Mouse (Mus musculus): ENCODE measurements at regions not wholly inside any gene's neighbourhood (a gene's known extent, or its start where the extent isn't known, plus 50 kb on each side); places are given as distances from the start of the nearest gene placed in this dataset.

- Histone ChIP-seq H3K9me3 (no peaks in the 10 kb centered on the region), H3K4me3 (replicated peaks) (no peak overlapping the region), H3K36me3 (no peaks in the 10 kb centered on the region), H3K27me3 (replicated peaks) (no peaks in the 10 kb centered on the region), H3K9ac (no peak overlapping the region), H3K4me1 (replicated peaks) (no peaks in the 10 kb centered on the region), H3K4me2 (replicated peaks) (no peak overlapping the region), H3K27ac (no peak overlapping the region)
- WGBS = 30% methylated on average over 2 of the region's 2 CpGs
- ATAC-seq = no peak
Observed at GRCm38 (mm10) chr8:90192856-90193255, 155.3 kb downstream of the Tox3 start.

DNA sequence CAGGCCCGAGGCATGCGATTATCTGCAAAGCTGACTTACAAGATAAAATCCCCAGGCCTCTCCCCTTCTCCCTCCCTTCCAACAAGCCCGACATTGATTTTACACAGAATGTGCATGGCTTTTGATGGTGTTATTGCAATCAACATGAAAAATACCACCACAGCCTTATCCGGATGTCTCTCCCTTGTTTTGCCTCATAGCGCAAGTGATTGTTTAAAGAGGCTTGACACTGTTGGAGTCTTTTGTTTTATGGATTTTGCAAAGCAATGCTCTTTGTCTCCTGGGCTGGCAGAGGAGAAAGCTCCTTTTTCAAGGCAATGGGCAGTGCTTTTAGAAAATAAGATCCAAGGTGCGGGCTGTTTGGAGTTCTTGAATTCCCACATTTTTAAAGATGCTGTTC is 165.3 kb downstream of the Tox3 start:
- Histone ChIP-seq H3K36me3 (no peaks in the 10 kb centered on the region), H3K27ac (no peak overlapping the region), H3K4me2 (replicated peaks) (no peak overlapping the region), H3K4me1 (replicated peaks) (0 out of 2 replicates have a peak, but pooled peaks cover 2% of the 10 kb centered on the region), H3K9ac (no peak overlapping the region), H3K9me3 (no peaks in the 10 kb centered on the region), H3K4me3 (replicated peaks) (no peak overlapping the region), H3K27me3 (replicated peaks) (no peaks in the 10 kb centered on the region)
- WGBS = 30% methylated on average over 6 of the region's 6 CpGs
- no peak for ATAC-seq

- no peak for ATAC-seq
- Histone ChIP-seq H3K36me3 (no peaks in the 10 kb centered on the region), H3K9ac (no peak overlapping the region), H3K27me3 (replicated peaks) (no peaks in the 10 kb centered on the region), H3K27ac (no peak overlapping the region), H3K9me3 (no peaks in the 10 kb centered on the region), H3K4me1 (replicated peaks) (no peaks in the 10 kb centered on the region), H3K4me3 (replicated peaks) (no peak overlapping the region), H3K4me2 (replicated peaks) (no peak overlapping the region)
- WGBS = 67% methylated on average over 7 of the region's 7 CpGs
Observed at GRCm38 (mm10) chr8:90176771-90177170, 171.4 kb downstream of the Tox3 start.

DNA sequence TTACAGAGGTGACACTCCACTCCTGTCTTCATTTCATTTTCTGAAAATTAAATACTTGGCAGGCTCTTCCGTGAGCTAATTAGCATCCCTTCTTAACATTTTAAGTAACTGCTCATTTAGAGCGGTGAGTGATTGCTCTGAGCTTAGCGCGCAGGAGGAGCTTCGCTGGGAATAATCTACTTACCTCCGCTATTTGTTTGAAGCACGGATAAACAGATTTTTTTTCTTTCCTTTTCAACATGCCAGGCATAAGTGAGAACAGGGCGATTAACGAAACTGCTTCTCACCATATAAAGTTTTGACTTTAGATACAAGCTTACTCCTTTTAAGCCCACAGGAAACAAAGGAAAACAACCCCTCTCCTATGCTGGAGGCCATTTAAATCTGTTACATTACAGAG is 171.8 kb downstream of the Tox3 start:
- Histone ChIP-seq H3K4me3 (replicated peaks) (no peak overlapping the region), H3K27me3 (replicated peaks) (no peaks in the 10 kb centered on the region), H3K9ac (no peak overlapping the region), H3K27ac (no peak overlapping the region), H3K4me1 (replicated peaks) (no peaks in the 10 kb centered on the region), H3K36me3 (no peaks in the 10 kb centered on the region), H3K4me2 (replicated peaks) (no peak overlapping the region), H3K9me3 (no peaks in the 10 kb centered on the region)
- no peak for ATAC-seq
- 39% methylated on average over 9 of the region's 9 CpGs for WGBS

DNA sequence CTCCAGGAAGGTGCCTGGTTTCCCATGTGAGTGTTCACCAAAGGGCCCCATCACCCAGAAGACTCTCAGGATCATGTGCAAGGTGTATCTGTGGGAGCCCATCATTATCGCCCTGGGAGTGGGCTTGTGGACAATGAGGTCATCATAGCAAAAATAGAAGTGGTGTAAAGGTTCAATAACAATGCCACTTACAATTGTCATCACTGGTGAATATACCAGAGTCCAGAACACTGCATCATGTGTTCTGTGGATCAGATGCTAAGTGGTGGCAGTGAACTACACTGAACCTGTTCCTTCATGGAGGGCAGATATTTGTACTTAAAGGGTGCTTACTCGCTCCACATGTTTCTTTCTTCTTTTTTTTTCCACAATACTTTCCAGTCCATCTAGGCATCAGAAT is 181.5 kb downstream of the Tox3 start:
- no peak overlapping the region for H3K27ac ChIP-seq
- ATAC-seq = no peak
- H3K4me2 ChIP-seq (replicated peaks) = no peak overlapping the region

DNA sequence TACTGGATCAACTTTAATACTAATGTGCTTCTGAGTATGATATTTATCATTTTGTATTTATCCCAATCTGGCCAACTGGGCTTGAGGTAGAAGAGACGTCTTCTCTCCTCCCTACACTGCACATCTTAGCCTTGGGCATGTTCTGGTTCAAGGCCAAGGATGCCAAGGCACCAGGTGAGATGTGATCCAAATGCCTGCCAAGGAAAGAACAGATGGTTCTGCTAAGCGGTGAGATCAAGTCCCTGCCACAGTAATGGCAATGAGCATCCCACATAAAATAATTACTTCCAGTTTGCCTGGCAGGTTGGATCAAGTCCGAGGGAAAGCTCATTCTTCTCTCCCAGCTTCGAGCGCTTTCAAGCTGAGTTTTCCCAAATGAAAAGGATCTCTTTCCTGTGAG is 196.7 kb downstream of the Tox3 start:
- no peaks in the 10 kb centered on the region for H3K4me1 ChIP-seq (replicated peaks)
- H3K27ac ChIP-seq = no peak overlapping the region
- no peaks in the 10 kb centered on the region for H3K9me3 ChIP-seq
- H3K27me3 ChIP-seq (replicated peaks) = no peaks in the 10 kb centered on the region
- no peak for ATAC-seq
- no peak overlapping the region for H3K4me3 ChIP-seq (replicated peaks)
- no peak overlapping the region for H3K4me2 ChIP-seq (replicated peaks)
- no peaks in the 10 kb centered on the region for H3K36me3 ChIP-seq
- WGBS = 89% methylated on average over 5 of the region's 5 CpGs
- no peak overlapping the region for H3K9ac ChIP-seq

More for the DNA sequence above, 181.5 kb downstream of the Tox3 start:
- H3K27me3 ChIP-seq (replicated peaks) = no peaks in the 10 kb centered on the region
- H3K9me3 ChIP-seq = no peaks in the 10 kb centered on the region
- H3K4me3 ChIP-seq (replicated peaks) = no peak overlapping the region
- no peak overlapping the region for H3K9ac ChIP-seq
- no peaks in the 10 kb centered on the region for H3K4me1 ChIP-seq (replicated peaks)
- 86% methylated on average over 2 of the region's 2 CpGs for WGBS
- no peaks in the 10 kb centered on the region for H3K36me3 ChIP-seq

GRCm38 (mm10) chr8:90149903-90150302 is 198.2 kb downstream of the Tox3 start:
- H3K4me3 ChIP-seq (replicated peaks) = no peak overlapping the region
- ATAC-seq = no peak
- no peaks in the 10 kb centered on the region for H3K36me3 ChIP-seq
- WGBS = 69% methylated on average over 6 of the region's 6 CpGs
- no peak overlapping the region for H3K27ac ChIP-seq
- no peaks in the 10 kb centered on the region for H3K27me3 ChIP-seq (replicated peaks)
- no peaks in the 10 kb centered on the region for H3K9me3 ChIP-seq
- no peaks in the 10 kb centered on the region for H3K4me1 ChIP-seq (replicated peaks)
- H3K4me2 ChIP-seq (replicated peaks) = no peak overlapping the region
- H3K9ac ChIP-seq = no peak overlapping the region

DNA sequence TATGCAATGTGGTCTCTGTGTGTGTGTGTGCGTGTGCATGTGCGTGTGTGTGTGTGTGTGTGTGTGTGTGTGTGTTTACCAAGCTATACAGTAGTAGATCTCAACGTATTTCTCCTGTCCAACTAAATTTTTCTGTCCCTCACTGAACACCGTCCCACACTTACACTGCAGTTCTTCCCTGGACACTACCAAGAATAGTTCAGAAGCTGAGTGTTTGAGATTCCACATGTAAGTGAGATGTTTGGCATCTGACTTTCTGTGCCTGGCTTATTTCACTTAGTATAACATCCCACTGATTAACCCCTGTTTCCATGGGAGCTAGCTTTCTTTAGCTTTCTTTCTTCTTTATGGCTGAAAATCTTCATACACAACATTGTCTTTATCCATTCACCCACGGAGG is 213.5 kb downstream of the Tox3 start:
- WGBS = 64% methylated on average over 5 of the region's 5 CpGs
- Histone ChIP-seq H3K4me2 (replicated peaks) (no peak overlapping the region), H3K27ac (no peak overlapping the region), H3K9me3 (no peaks in the 10 kb centered on the region), H3K27me3 (replicated peaks) (no peaks in the 10 kb centered on the region), H3K4me1 (replicated peaks) (no peaks in the 10 kb centered on the region), H3K36me3 (no peaks in the 10 kb centered on the region), H3K4me3 (replicated peaks) (no peak overlapping the region), H3K9ac (no peak overlapping the region)
- ATAC-seq = no peak

DNA sequence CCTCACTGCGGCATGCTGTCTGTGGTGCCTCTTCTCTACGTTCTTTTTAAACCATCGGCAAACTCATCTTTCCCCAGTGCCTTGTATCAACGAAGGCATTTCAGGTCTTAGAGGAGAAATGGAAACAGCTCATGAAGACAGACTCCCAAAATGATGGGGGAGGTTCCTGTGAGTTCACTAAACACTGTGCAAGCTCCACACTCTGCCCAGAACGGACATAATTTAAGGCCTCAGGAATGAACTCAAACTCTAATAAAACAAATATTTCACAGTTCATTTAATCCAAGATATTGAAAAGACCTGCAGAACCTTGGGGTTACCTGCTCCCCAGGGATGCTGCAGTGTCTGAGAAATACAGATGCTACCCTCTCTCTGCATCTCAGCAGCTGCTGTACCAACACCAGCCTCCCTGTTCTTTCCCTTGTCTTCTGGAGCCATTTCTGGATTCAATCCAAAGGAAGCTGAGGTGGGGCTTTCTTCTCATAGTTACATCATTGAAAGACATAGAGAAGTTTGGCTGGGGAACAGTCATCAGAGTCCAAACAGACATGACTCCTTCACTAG is 217.4 kb downstream of the Tox3 start:
- Histone ChIP-seq H3K4me1 (replicated peaks) (no peaks in the 10 kb centered on the region), H3K9ac (no peak overlapping the region), H3K4me3 (replicated peaks) (no peak overlapping the region), H3K36me3 (no peaks in the 10 kb centered on the region), H3K9me3 (no peaks in the 10 kb centered on the region), H3K27me3 (replicated peaks) (no peaks in the 10 kb centered on the region), H3K27ac (no peak overlapping the region), H3K4me2 (replicated peaks) (no peak overlapping the region)
- 79% methylated on average over 5 of the region's 5 CpGs for WGBS
- ATAC-seq = no peak

DNA sequence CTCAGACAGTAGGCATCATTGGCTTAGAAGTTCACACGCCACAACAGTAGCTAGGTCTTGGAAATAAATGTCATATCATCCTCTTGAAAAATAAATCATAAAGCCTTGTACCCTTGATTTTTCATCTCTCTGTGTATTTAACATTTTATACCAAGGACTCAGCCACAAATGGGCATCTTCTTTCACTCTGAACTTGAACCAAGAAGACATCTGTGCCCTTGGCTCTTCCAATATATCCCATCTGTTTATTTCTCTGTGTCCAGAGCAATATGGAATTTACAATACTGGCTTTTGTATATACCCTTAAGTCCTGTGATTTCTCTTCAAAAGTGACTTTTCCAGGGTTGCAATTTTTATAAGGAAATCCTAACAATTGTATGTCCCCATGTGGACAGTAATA is 222.7 kb downstream of the Tox3 start:
- WGBS = 98% methylated on average over 1 of the region's 1 CpGs
- Histone ChIP-seq H3K9ac (no peak overlapping the region), H3K4me1 (replicated peaks) (no peaks in the 10 kb centered on the region), H3K4me2 (replicated peaks) (no peak overlapping the region), H3K36me3 (no peaks in the 10 kb centered on the region), H3K27me3 (replicated peaks) (no peaks in the 10 kb centered on the region), H3K9me3 (no peaks in the 10 kb centered on the region), H3K27ac (no peak overlapping the region), H3K4me3 (replicated peaks) (no peak overlapping the region)
- ATAC-seq = no peak

- no peaks in the 10 kb centered on the region for H3K27me3 ChIP-seq (replicated peaks)
- H3K4me1 ChIP-seq (replicated peaks) = no peaks in the 10 kb centered on the region
- H3K4me3 ChIP-seq (replicated peaks) = no peak overlapping the region
- H3K9me3 ChIP-seq = no peaks in the 10 kb centered on the region
- ATAC-seq = no peak
- no peak overlapping the region for H3K9ac ChIP-seq
- no peaks in the 10 kb centered on the region for H3K36me3 ChIP-seq
- H3K4me2 ChIP-seq (replicated peaks) = no peak overlapping the region
- H3K27ac ChIP-seq = no peak overlapping the region
Observed at GRCm38 (mm10) chr8:90123101-90123500, 225.0 kb downstream of the Tox3 start.

- H3K4me3 ChIP-seq (replicated peaks) = no peak overlapping the region
- no peaks in the 10 kb centered on the region for H3K36me3 ChIP-seq
- H3K9me3 ChIP-seq = no peaks in the 10 kb centered on the region
- H3K27ac ChIP-seq = no peak overlapping the region
- H3K4me2 ChIP-seq (replicated peaks) = no peak overlapping the region
- no peak for ATAC-seq
- H3K27me3 ChIP-seq (replicated peaks) = no peaks in the 10 kb centered on the region
- no peaks in the 10 kb centered on the region for H3K4me1 ChIP-seq (replicated peaks)
- WGBS = 67% methylated on average over 3 of the region's 3 CpGs
- H3K9ac ChIP-seq = no peak overlapping the region
Observed at GRCm38 (mm10) chr8:90121935-90122334, 226.2 kb downstream of the Tox3 start.

- H3K36me3 ChIP-seq = no peaks in the 10 kb centered on the region
- no peak overlapping the region for H3K27ac ChIP-seq
- H3K9me3 ChIP-seq = no peaks in the 10 kb centered on the region
- no peak overlapping the region for H3K4me2 ChIP-seq (replicated peaks)
- H3K27me3 ChIP-seq (replicated peaks) = no peaks in the 10 kb centered on the region
- no peak overlapping the region for H3K9ac ChIP-seq
- no peak for ATAC-seq
- no peaks in the 10 kb centered on the region for H3K4me1 ChIP-seq (replicated peaks)
- WGBS = 22% methylated on average over 3 of the region's 3 CpGs
- H3K4me3 ChIP-seq (replicated peaks) = no peak overlapping the region
Observed at GRCm38 (mm10) chr8:90121017-90121416, 227.1 kb downstream of the Tox3 start.

All from intestine, embryonic 15.5 days (tissue).